Mouse (Mus musculus) embryonic facial prominence, embryonic 14.5 days (tissue): ENCODE results near the gene Shmt2. TPM values are rescaled to one million over a fixed set of nuclear protein-coding genes. Genes with fewer than 3 reads are reported as not detected.

Experiments
- ATAC-seq: fragments of 200-750 bp; cut with Nextera tagmentation; 2 replicates; pipeline ENCODE4 v1.8.0; 2017; ENCODE audit warnings: low read depth, moderate number of reproducible peaks, moderate TSS enrichment
- DNase-seq: peaks from one replicate; pipeline ENCODE4 v3.0.0-alpha.2; 2015; ENCODE audit warnings: low spot score
- H3K27ac ChIP-seq: fragments of 300-500 bp; sonication (generic); replicated peaks from 2 replicates; pipeline ENCODE4 v1.5.1; 2014; ENCODE audit warnings: low read depth, mild to moderate bottlenecking, low read length, moderate library complexity
- H3K27me3 ChIP-seq: fragments of 300-500 bp; sonication (generic); replicated peaks from 2 replicates; pipeline ENCODE4 v1.6.1; 2014; ENCODE audit warnings: low read length; ENCODE audit not compliant: control insufficient read depth, insufficient read depth
- H3K36me3 ChIP-seq: fragments of 300-500 bp; sonication (generic); 2 replicates; pipeline ENCODE4 v1.6.1; 2014; ENCODE audit warnings: low read length, mixed read lengths; ENCODE audit not compliant: control insufficient read depth, insufficient read depth
- H3K4me1 ChIP-seq: fragments of 300-500 bp; sonication (generic); 2 replicates; pipeline ENCODE4 v1.6.1; 2014; ENCODE audit warnings: antibody characterized with exemption, low read length; ENCODE audit not compliant: control insufficient read depth, insufficient read depth
- H3K4me2 ChIP-seq: fragments of 300-500 bp; sonication (generic); 2 replicates; pipeline ENCODE4 v1.6.1; 2014; ENCODE audit warnings: low read depth, mild to moderate bottlenecking, low read length, moderate library complexity, mixed read lengths
- H3K4me3 ChIP-seq: fragments of 300-500 bp; sonication (generic); 2 replicates; pipeline ENCODE4 v1.5.1; 2014; ENCODE audit warnings: low read depth, mild to moderate bottlenecking, low read length
- H3K9ac ChIP-seq: fragments of 300-500 bp; sonication (generic); 2 replicates; pipeline ENCODE4 v1.6.1; 2014; ENCODE audit warnings: low read depth, mild to moderate bottlenecking, low read length, moderate library complexity, mixed read lengths
- H3K9me3 ChIP-seq: fragments of 300-500 bp; sonication (generic); 2 replicates; pipeline ENCODE4 v1.6.1; 2016; ENCODE audit warnings: low read length; ENCODE audit not compliant: control insufficient read depth
- WGBS: fragments of 180-500 bp; shearing (Covaris S2); extraction: QIAGEN DNeasy Blood & Tissue Kit; methylation state at CpG from one replicate; pipeline ENCODE4 v1.1.7; 2014; 5-methylcytosine and 5-hydroxymethylcytosine counted together
- polyA plus RNA-seq: library from polyadenylated mRNA; unstranded; fragments of >200 nt; fragmentation: Nextera tagmentation; extraction: Ambion mirVana; gene quantifications from 2 replicates; pipeline ENCODE4 v1.2.1, GENCODE M21; 2014

The Shmt2 gene
- polyA plus RNA-seq, 1 experiment from 2014 or later, result 80.0 TPM

DNA sequence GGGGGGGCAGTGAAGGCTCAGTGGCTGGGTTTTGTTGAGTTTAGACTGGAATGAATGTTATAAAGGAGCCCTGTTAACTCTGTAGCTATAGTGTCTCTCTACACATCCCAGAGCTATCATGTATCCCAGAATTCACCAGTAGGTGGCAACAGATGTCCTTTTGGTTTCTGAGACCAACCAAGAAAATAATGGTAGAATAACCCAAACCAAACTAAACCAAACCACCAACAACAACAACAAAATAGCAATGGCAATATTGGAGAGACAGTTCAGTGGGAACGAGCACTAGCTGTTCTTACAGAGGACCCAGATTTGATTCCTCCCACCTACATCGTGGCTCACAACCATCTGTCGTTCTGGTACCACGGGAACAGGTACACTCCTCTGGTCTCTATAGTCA lies 43.1 kb downstream of the Shmt2 start:
- no peaks in the 10 kb centered on the region for H3K9me3 ChIP-seq
- no peak overlapping the region for H3K4me3 ChIP-seq
- no peaks in the 10 kb centered on the region for H3K4me1 ChIP-seq
- DNase-seq, result peak; percentile 36
- no peaks in the 10 kb centered on the region for H3K27me3 ChIP-seq
- 91% methylated on average over 4 of the region's 4 CpGs for WGBS
- no peak overlapping the region for H3K4me2 ChIP-seq
- H3K9ac ChIP-seq, result no peak overlapping the region
- no peak for ATAC-seq
- H3K36me3 ChIP-seq, result peaks cover 44% of the 10 kb centered on the region
- H3K27ac ChIP-seq, result no peak overlapping the region

DNA sequence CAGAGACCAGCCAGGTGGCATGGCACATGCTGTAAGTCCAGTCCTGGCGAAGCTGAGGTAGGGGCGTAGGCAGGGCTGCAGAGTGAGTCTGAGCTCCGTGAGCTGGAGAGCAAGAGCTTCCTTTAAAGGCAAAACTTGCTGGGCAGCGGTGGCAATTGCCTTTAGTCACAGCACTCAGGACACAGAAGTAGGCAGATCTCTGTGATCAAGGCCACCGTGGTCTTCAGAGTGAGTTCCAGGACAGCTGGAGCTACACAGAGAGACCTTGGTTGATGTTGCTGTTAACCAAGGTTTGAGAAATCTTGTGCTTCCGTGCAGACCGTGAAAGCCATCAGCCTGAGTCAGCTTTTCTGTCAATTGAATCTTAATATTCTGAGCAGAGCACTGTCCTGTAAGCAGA lies 44.9 kb downstream of the Shmt2 start:
- H3K4me2 ChIP-seq, result no peak overlapping the region
- no peaks in the 10 kb centered on the region for H3K27me3 ChIP-seq
- H3K4me1 ChIP-seq, result no peaks in the 10 kb centered on the region
- no peak overlapping the region for H3K9ac ChIP-seq
- peaks cover 53% of the 10 kb centered on the region for H3K36me3 ChIP-seq
- H3K4me3 ChIP-seq, result no peak overlapping the region
- ATAC-seq (no peak), DNase-seq (no peak)
- H3K9me3 ChIP-seq, result no peaks in the 10 kb centered on the region
- no peak overlapping the region for H3K27ac ChIP-seq
- 84% methylated on average over 7 of the region's 7 CpGs for WGBS

- Histone ChIP-seq H3K4me2 (no peak overlapping the region), H3K9ac (no peak overlapping the region), H3K27me3 (no peaks in the 10 kb centered on the region), H3K36me3 (peaks cover 57% of the 10 kb centered on the region), H3K27ac (no peak overlapping the region), H3K9me3 (no peaks in the 10 kb centered on the region), H3K4me3 (no peak overlapping the region), H3K4me1 (0 out of 2 replicates have a peak, but pooled peaks cover 3% of the 10 kb centered on the region)
- ATAC-seq, result no peak
- 94% methylated on average over 3 of the region's 3 CpGs for WGBS
- DNase-seq, result no peak
Measured at GRCm38 (mm10) chr10:127476541-127476940, 45.7 kb downstream of the Shmt2 start.

DNA sequence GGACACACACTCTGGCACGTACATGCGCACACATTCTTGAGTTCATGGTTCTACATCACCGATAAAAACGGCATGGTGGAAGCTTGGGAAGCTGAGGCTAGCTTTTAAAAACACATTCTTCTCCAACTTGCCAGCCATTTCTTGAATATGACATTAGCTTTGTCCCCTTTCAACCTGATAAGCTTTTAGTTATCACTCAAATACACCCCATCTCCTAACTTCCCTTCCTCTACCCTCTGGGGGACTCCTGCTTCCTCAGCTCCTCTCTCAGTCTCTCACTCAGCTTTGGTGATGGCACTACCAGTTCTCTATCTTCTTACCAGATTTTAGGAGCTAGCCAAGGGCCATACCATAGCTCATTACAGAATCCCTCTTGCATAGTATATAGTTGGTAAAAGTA lies 47.1 kb downstream of the Shmt2 start:
- Histone ChIP-seq H3K27ac (no peak overlapping the region), H3K36me3 (peaks cover 69% of the 10 kb centered on the region), H3K4me2 (no peak overlapping the region), H3K4me1 (0 out of 2 replicates have a peak, but pooled peaks cover 7% of the 10 kb centered on the region), H3K4me3 (no peak overlapping the region), H3K27me3 (no peaks in the 10 kb centered on the region), H3K9ac (no peak overlapping the region), H3K9me3 (no peaks in the 10 kb centered on the region)
- ATAC-seq (no peak), DNase-seq (no peak)
- WGBS, result 93% methylated on average over 4 of the region's 4 CpGs

DNA sequence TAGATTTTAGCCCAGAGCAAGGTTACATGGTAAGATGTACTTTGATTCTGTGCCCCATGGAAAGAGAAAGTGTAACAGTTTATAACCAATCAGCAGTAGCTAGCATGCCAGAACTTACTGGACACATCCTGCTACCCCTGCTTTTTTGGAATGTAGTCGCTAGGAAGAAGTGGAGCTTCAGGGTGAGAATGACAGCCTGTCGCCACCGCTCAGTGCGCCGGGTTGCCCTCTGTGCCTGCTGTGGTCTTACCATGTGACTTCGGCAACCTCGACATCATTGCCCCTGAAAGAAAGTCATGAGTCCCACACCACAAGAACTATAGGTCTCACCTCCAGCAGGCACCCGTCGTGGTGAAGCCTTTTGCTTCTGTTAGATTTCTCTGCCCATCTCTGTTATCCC lies 49.5 kb downstream of the Shmt2 start:
- H3K36me3 ChIP-seq, result peaks cover 70% of the 10 kb centered on the region
- H3K4me1 ChIP-seq, result 0 out of 2 replicates have a peak, but pooled peaks cover 7% of the 10 kb centered on the region
- H3K27me3 ChIP-seq, result no peaks in the 10 kb centered on the region
- no peak overlapping the region for H3K4me3 ChIP-seq
- no peak overlapping the region for H3K4me2 ChIP-seq
- DNase-seq (no peak), ATAC-seq (no peak)
- H3K27ac ChIP-seq, result no peak overlapping the region
- H3K9ac ChIP-seq, result no peak overlapping the region
- H3K9me3 ChIP-seq, result no peaks in the 10 kb centered on the region
- 79% methylated on average over 9 of the region's 9 CpGs for WGBS

DNA sequence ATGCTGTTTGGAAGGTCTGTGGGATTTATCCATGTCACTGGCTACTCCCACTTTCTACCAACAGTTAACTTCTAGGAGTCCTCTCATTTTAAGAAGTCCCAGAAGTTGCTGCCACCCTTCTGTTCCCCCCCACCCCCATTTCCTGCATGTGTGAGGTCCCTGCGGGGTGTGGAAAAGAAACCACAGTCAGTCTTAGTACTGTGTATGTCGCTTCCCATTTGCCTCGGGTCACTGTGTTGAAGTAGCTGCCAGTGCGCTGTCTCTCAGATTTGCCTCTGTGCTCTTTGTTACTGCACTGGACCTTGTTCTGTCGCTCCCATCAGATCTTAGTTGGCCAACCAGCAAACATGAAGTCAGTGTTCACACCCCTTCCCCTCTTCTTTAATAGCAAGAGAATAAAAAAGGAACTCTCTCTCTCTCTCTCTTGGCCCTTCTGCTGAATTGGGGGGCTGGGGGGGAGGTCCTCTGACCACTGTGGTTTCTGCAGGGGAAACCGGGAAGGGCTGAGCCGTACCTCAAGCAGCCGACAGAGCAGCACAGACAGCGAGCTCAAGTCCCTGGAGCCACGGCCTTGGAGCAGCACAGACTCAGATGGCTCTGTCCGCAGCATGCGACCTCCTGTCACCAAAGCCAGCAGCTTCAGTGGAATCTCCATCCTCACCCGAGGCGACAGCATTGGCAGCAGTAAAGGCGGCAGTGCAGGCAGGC lies 50.8 kb downstream of the Shmt2 start:
- H3K27me3 ChIP-seq, result no peaks in the 10 kb centered on the region
- no peaks in the 10 kb centered on the region for H3K9me3 ChIP-seq
- ATAC-seq (peak; percentile 62), DNase-seq (peak; percentile 35)
- H3K27ac ChIP-seq, result peak overlapping the region; percentile 28; the same call in 1 of the 2 replicates
- H3K9ac ChIP-seq, result peak overlapping the region; percentile 41; the same call in 1 of the 2 replicates
- no peak overlapping the region for H3K4me3 ChIP-seq
- peaks cover 60% of the 10 kb centered on the region for H3K36me3 ChIP-seq
- 39% methylated on average over 15 of the region's 15 CpGs for WGBS
- H3K4me1 ChIP-seq, result 0 out of 2 replicates have a peak, but pooled peaks cover 7% of the 10 kb centered on the region
- H3K4me2 ChIP-seq, result no peak overlapping the region

Other genes with a start within 250 kb of the Shmt2 start
- gene Mbd6, start 233.4 kb downstream of the Shmt2 start, polyA plus RNA-seq, result 15.8 and 17.6 TPM in 2 replicates
- 106 and 108 TPM in 2 replicates for gene Mars, start 210.7 kb downstream of the Shmt2 start, polyA plus RNA-seq
- 3.7 and 4.4 TPM in 2 replicates for gene Arhgap9, start 200.5 kb downstream of the Shmt2 start, polyA plus RNA-seq
- gene Gli1, start 180.5 kb downstream of the Shmt2 start, polyA plus RNA-seq, result 10.2 and 11.7 TPM in 2 replicates
- gene Inhbe, start 168.0 kb downstream of the Shmt2 start, polyA plus RNA-seq, result not detected in 2 replicates
- gene Inhbc, start 152.0 kb downstream of the Shmt2 start, polyA plus RNA-seq, result not detected in 2 replicates
- 27.8 and 29.8 TPM in 2 replicates for gene R3hdm2, start 142.1 kb downstream of the Shmt2 start, polyA plus RNA-seq
- 5.0 and 5.2 TPM in 2 replicates for gene Stac3, start 20.8 kb downstream of the Shmt2 start, polyA plus RNA-seq
- 57.7 and 91.9 TPM in 2 replicates for gene Ndufa4l2, start 7.5 kb downstream of the Shmt2 start, polyA plus RNA-seq
- 5.2 and 6.1 TPM in 2 replicates for gene Nxph4, start 12.1 kb upstream of the Shmt2 start, polyA plus RNA-seq
- gene Lrp1, start 98.7 kb upstream of the Shmt2 start, polyA plus RNA-seq, result 137 and 145 TPM in 2 replicates
- 22.9 and 23.1 TPM in 2 replicates for gene Stat6, start 120.5 kb upstream of the Shmt2 start, polyA plus RNA-seq
- gene Nemp1, start 144.5 kb upstream of the Shmt2 start, polyA plus RNA-seq, result 10.5 and 11.2 TPM in 2 replicates
- 15.2 and 16.1 TPM in 2 replicates for gene Nab2, start 146.1 kb upstream of the Shmt2 start, polyA plus RNA-seq
- 0.75 and 1.2 TPM in 2 replicates for gene Myo1a, start 182.7 kb upstream of the Shmt2 start, polyA plus RNA-seq
- 0.54 TPM in 1 of 2 replicates, not detected in the other for gene Tac2, start 202.0 kb upstream of the Shmt2 start, polyA plus RNA-seq
- gene Zbtb39, start 217.1 kb upstream of the Shmt2 start, polyA plus RNA-seq, result 3.1 and 3.7 TPM in 2 replicates
- gene Gpr182, start 229.3 kb upstream of the Shmt2 start, polyA plus RNA-seq, result 0.63 and 0.67 TPM in 2 replicates
- gene Rdh1, start 237.3 kb upstream of the Shmt2 start, polyA plus RNA-seq, result 0.10 and 0.11 TPM in 2 replicates
- gene Rdh16f1, start 237.3 kb upstream of the Shmt2 start, polyA plus RNA-seq, result 0.29 TPM in 1 of 2 replicates, not detected in the other